Mouse (Mus musculus): ENCODE results near the gene Ogdh. TPM values are rescaled to one million over a fixed set of nuclear protein-coding genes. Genes with fewer than 3 reads are reported as not detected.

Gene Ogdh
- polyA plus RNA-seq, 1 experiment, result 123 TPM

- Histone ChIP-seq H3K4me3 (ENCODE audit: insufficient read depth, low read depth, low read length) (no peak overlapping the region), H3K4me1 (ENCODE audit: control insufficient read depth, insufficient read depth, low read length) (peaks cover 50% of the 10 kb centered on the region), H3K27ac (ENCODE audit: insufficient read depth, low read depth, low read length) (peak overlapping the region; percentile 82)
- WGBS, result 55% methylated on average over 9 of the region's 9 CpGs
- no peak for TF ChIP-seq POLR2A (IDR thresholded peaks at IDR 0.05; ENCODE audit: insufficient read depth, low read depth, low read length)
- 0 out of 2 replicates have a peak, but pooled peaks have one; percentile 11 for TF ChIP-seq CTCF (IDR thresholded peaks at IDR 0.05; ENCODE audit: insufficient read depth, low read depth, low read length)
Observed at GRCm38 (mm10) chr11:6404699-6405566, 113.5 kb downstream of the Ogdh start.

DNA sequence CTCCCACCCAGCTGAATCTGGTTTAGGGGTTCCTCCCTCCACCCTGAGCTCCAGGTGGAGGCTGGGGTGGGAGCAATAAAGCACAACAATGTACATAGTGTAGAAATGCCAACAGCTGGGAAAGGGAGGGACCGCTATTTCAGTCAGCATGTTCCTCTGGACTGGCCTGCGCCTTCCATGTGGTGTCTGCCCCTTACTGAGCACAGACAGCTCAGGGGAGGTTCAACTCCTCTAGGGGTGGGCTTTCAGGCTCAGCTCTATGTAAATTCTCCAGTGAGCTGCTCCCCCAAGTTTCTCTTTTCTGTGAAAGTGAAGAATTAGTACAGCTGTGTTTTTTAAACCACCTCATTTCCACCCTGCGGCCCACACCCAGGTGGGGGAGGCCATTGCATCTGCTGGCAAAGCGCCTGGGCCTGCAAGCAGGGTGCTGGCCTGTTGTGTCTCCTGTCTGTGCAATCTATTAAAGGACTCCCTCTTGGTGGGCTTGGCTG is 114.2 kb downstream of the Ogdh start:
- Histone ChIP-seq H3K4me1 (ENCODE audit: control insufficient read depth, insufficient read depth, low read length) (peaks cover 54% of the 10 kb centered on the region), H3K4me3 (ENCODE audit: insufficient read depth, low read depth, low read length) (no peak overlapping the region), H3K27ac (ENCODE audit: insufficient read depth, low read depth, low read length) (peak overlapping the region; percentile 82)
- TF ChIP-seq CTCF (IDR thresholded peaks at IDR 0.05; ENCODE audit: insufficient read depth, low read depth, low read length) (no peak), POLR2A (IDR thresholded peaks at IDR 0.05; ENCODE audit: insufficient read depth, low read depth, low read length) (no peak)
- WGBS, result 37% methylated on average over 4 of the region's 4 CpGs

Other genes with a start within 250 kb of the Ogdh start
- 150 and 183 TPM in 2 replicates for gene Camk2b, start 225.3 kb upstream of the Ogdh start, polyA plus RNA-seq (2012; ENCODE audit: insufficient read depth, insufficient read length, low replicate concordance, missing spikeins)
- gene A730071L15Rik, start 91.6 kb upstream of the Ogdh start, polyA plus RNA-seq (2012; ENCODE audit: insufficient read depth, insufficient read length, low replicate concordance, missing spikeins), result not detected in 2 replicates
- gene Nudcd3, start 91.2 kb upstream of the Ogdh start, polyA plus RNA-seq (2012; ENCODE audit: insufficient read depth, insufficient read length, low replicate concordance, missing spikeins), result not detected in 2 replicates
- not detected in 2 replicates for gene Npc1l1, start 61.5 kb upstream of the Ogdh start, polyA plus RNA-seq (2012; ENCODE audit: insufficient read depth, insufficient read length, low replicate concordance, missing spikeins)
- not detected in 2 replicates for gene Ddx56, start 23.9 kb upstream of the Ogdh start, polyA plus RNA-seq (2012; ENCODE audit: insufficient read depth, insufficient read length, low replicate concordance, missing spikeins)
- not detected in 2 replicates for gene Tmed4, start 16.8 kb upstream of the Ogdh start, polyA plus RNA-seq (2012; ENCODE audit: insufficient read depth, insufficient read length, low replicate concordance, missing spikeins)
- not detected in 2 replicates for gene Zmiz2, start 97.4 kb downstream of the Ogdh start, polyA plus RNA-seq (2012; ENCODE audit: insufficient read depth, insufficient read length, low replicate concordance, missing spikeins)
- gene Ppia, start 123.8 kb downstream of the Ogdh start, polyA plus RNA-seq (2012; ENCODE audit: insufficient read depth, insufficient read length, low replicate concordance, missing spikeins), result 1,597 TPM in 1 of 2 replicates, not detected in the other
- not detected in 2 replicates for gene H2afv, start 152.8 kb downstream of the Ogdh start, polyA plus RNA-seq (2012; ENCODE audit: insufficient read depth, insufficient read length, low replicate concordance, missing spikeins)
- gene Purb, start 184.3 kb downstream of the Ogdh start, polyA plus RNA-seq (2012; ENCODE audit: insufficient read depth, insufficient read length, low replicate concordance, missing spikeins), result 146 and 170 TPM in 2 replicates
- gene Myo1g, start 229.3 kb downstream of the Ogdh start, polyA plus RNA-seq (2012; ENCODE audit: insufficient read depth, insufficient read length, low replicate concordance, missing spikeins), result not detected in 2 replicates